In the genomic region with DNA sequence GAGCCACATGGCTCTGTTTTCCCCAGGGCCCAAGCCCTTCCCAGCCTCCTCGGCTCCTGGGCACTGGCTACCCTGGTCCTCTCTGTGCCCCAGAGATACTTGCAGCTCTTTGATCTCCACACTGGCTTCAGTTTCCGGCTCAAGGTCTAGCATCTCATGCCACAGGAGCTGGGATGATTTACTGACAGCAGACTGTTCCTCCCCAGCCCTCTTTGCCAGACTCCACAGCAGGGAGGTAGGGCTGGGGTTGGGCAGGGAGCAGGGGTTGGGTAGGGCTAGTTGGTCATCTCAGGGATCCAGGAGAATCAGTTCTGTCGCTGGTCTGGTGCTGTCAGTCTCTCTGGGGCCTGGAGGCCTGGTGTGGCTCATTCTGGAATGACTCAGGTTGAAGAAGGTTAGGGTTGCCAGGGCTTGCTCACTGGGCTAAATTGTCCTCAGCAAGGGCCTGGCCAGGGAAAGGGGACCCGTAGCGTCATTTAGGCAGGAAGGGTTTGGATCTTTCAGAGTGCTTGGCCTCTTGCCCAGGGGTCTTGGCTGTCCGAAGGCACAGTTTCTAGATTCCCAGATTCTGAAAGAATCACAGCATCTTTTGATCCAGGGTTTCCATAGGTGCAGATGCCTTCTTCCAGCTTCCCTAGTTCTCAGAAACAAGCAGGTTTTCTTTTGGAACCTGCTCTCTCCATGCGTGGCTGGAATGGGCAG, we compare ENCODE assay signal across 10 mouse cellular contexts. TPM values are rescaled to one million over a fixed set of nuclear protein-coding genes. Genes with fewer than 3 reads are reported as not detected.
DNase-seq lines count a peak whose midpoint lies in the region; ATAC-seq and TF ChIP-seq lines count a peak whose summit lies in the region.
"Had no signal": no experiment of that assay in that cellular context is flagged by ENCODE, and none has a peak within 500 bp of the region (broad histone marks: within the 10 kb centered on the region; RNA-seq: fewer than 3 reads in every experiment).

No protein-coding gene starts in this region.

- no peak for ATAC-seq in lung, embryonic 14.5 days (ENCODE audit: insufficient read depth)
- no peak for ATAC-seq in hindbrain, embryonic 15.5 days (ENCODE audit: low FRiP score, low read depth)
- no peak for ATAC-seq in neural tube, embryonic 15.5 days (ENCODE audit: low FRiP score)

- H3K27ac ChIP-seq in lung, embryonic 14.5 days (ENCODE audit: low read depth): no peak overlapping the region
- H3K27ac ChIP-seq in hindbrain, embryonic 15.5 days (replicated peaks): peak overlapping the region; percentile 84
- peak overlapping the region; percentile 80 for H3K27ac ChIP-seq in neural tube, embryonic 15.5 days (replicated peaks)
- no peak overlapping the region for H3K27ac ChIP-seq in thymus, adult 2 months (ENCODE audit: control insufficient read depth, insufficient read depth, low read length)
- H3K27ac ChIP-seq: heart, embryonic 13.5 days had no signal

- no peak for TF ChIP-seq CTCF in lung, embryonic 14.5 days (IDR thresholded peaks at IDR 0.05; ENCODE audit: low read depth)
- TF ChIP-seq CTCF in thymus, adult 2 months (IDR thresholded peaks at IDR 0.05; ENCODE audit: borderline replicate concordance, control insufficient read depth, extremely low read depth, insufficient read depth, low read length, poor library complexity): no peak

- H3K36me3 ChIP-seq in lung, embryonic 14.5 days (ENCODE audit: insufficient read depth): no peaks in the 10 kb centered on the region
- no peaks in the 10 kb centered on the region for H3K36me3 ChIP-seq in hindbrain, embryonic 15.5 days
- H3K36me3 ChIP-seq in neural tube, embryonic 15.5 days: no peaks in the 10 kb centered on the region
- no peaks in the 10 kb centered on the region for H3K36me3 ChIP-seq in thymus, adult 2 months (ENCODE audit: control insufficient read depth, insufficient read depth, low read length)
- H3K36me3 ChIP-seq: heart, embryonic 13.5 days had no signal

- TF ChIP-seq POLR2A in thymus, adult 2 months (IDR thresholded peaks at IDR 0.05; ENCODE audit: control insufficient read depth, extremely low read depth, insufficient read depth, low read length, poor library complexity): no peak

- no peak overlapping the region for H3K9ac ChIP-seq in lung, embryonic 14.5 days
- no peak overlapping the region for H3K9ac ChIP-seq in hindbrain, embryonic 15.5 days
- peak overlapping the region; percentile 1; the same call in 1 of the 2 replicates for H3K9ac ChIP-seq in neural tube, embryonic 15.5 days (replicated peaks)

- no peak overlapping the region for H3K4me2 ChIP-seq in lung, embryonic 14.5 days
- peak overlapping the region; percentile 41; the same call in 1 of the 2 replicates for H3K4me2 ChIP-seq in hindbrain, embryonic 15.5 days
- H3K4me2 ChIP-seq in neural tube, embryonic 15.5 days: peak overlapping the region; percentile 45; the same call in 1 of the 2 replicates

- H3K27me3 ChIP-seq in lung, embryonic 14.5 days (ENCODE audit: insufficient read depth, low read length): peaks cover 4% of the 10 kb centered on the region; the same call in 1 of the 2 replicates
- H3K27me3 ChIP-seq in hindbrain, embryonic 15.5 days: no peaks in the 10 kb centered on the region
- H3K27me3 ChIP-seq in neural tube, embryonic 15.5 days (replicated peaks): no peaks in the 10 kb centered on the region
- H3K27me3 ChIP-seq in thymus, adult 2 months (ENCODE audit: control insufficient read depth, insufficient read depth, low read length): no peaks in the 10 kb centered on the region

- H3K4me1 ChIP-seq in lung, embryonic 14.5 days (ENCODE audit: insufficient read depth): peaks cover 3% of the 10 kb centered on the region; the same call in 1 of the 2 replicates
- peaks cover 92% of the 10 kb centered on the region for H3K4me1 ChIP-seq in hindbrain, embryonic 15.5 days (replicated peaks)
- peaks cover 81% of the 10 kb centered on the region for H3K4me1 ChIP-seq in neural tube, embryonic 15.5 days
- H3K4me1 ChIP-seq in thymus, adult 2 months (replicated peaks; ENCODE audit: control insufficient read depth, insufficient read depth, low read length): peaks cover 10% of the 10 kb centered on the region

- WGBS in lung, embryonic 14.5 days: 54% methylated on average over 7 of the region's 7 CpGs
- 34% methylated on average over 7 of the region's 7 CpGs for WGBS in hindbrain, embryonic 15.5 days
- 38% methylated on average over 7 of the region's 7 CpGs for WGBS in neural tube, embryonic 15.5 days
- WGBS in thymus, adult 2 months: 89% methylated on average over 7 of the region's 7 CpGs

- H3K9me3 ChIP-seq in lung, embryonic 14.5 days (ENCODE audit: low read depth, low read length): no peaks in the 10 kb centered on the region
- no peaks in the 10 kb centered on the region for H3K9me3 ChIP-seq in hindbrain, embryonic 15.5 days
- H3K9me3 ChIP-seq in neural tube, embryonic 15.5 days (replicated peaks): no peaks in the 10 kb centered on the region
- H3K9me3 ChIP-seq: heart, embryonic 13.5 days had no signal

- no peak overlapping the region for H3K4me3 ChIP-seq in lung, embryonic 14.5 days (ENCODE audit: low read depth, low read length)
- H3K4me3 ChIP-seq in hindbrain, embryonic 15.5 days: no peak overlapping the region
- no peak overlapping the region for H3K4me3 ChIP-seq in neural tube, embryonic 15.5 days (replicated peaks)
- no peak overlapping the region for H3K4me3 ChIP-seq in thymus, adult 2 months (ENCODE audit: control insufficient read depth, insufficient read depth, low read length)

- peak; percentile 65 for DNase-seq in adrenal gland, adult 2 months
- DNase-seq in adrenal gland, adult 18-20 months (ENCODE audit: low spot score in 2 of 2): no peak
- peak; percentile 29 for DNase-seq in lung, embryonic 14.5 days
- no peak for DNase-seq in lung, adult 18-20 months
- no peak for DNase-seq in thymus, adult 2 months
- no peak for DNase-seq in gastrocnemius, adult 8-10 months (ENCODE audit: low spot score in 2 of 2)
- DNase-seq: liver had no signal

RNA-seq across cellular contexts. Expression of a gene that starts 28.4 kb away (rescaled TPM):
- 10 to 100 TPM; 12.1 to 14.0 TPM for total RNA-seq in adrenal gland, adult 2 months (2021)
- polyA plus RNA-seq in adrenal gland, adult 2 months (2012; rRNA removed): 14.3 and 18.1 TPM in 2 replicates
- total RNA-seq in adrenal gland, adult 18-20 months (2021): 1 to 10 TPM; 6.8 to 7.4 TPM
- 0.47 and 1.1 TPM in 2 replicates for polyA plus RNA-seq in lung, embryonic 14.5 days (2014; fragmentation: Nextera tagmentation; extraction: Ambion mirVana)
- polyA plus RNA-seq in hindbrain, embryonic 15.5 days (2015; fragmentation: Nextera tagmentation; extraction: Ambion mirVana): 44.3 and 46.6 TPM in 2 replicates
- 31.3 and 45.7 TPM in 2 replicates for polyA plus RNA-seq in neural tube, embryonic 15.5 days (2015; fragmentation: Nextera tagmentation; extraction: Ambion mirVana)
- 1.2 and 1.5 TPM in 2 replicates for polyA plus RNA-seq in thymus, adult 2 months (2012; rRNA removed)
- 1 to 10 TPM in 2 of 4 experiments, under 1 TPM in 2; 0.31 to 1.8 (median 1.0) TPM for total RNA-seq in gastrocnemius, adult 8-10 months (2022)

RNA-seq across cellular contexts. Expression of a gene that starts 47.7 kb away (rescaled TPM):
- 10 to 100 TPM; 31.4 to 37.0 TPM for total RNA-seq in adrenal gland, adult 2 months (2021)
- 79.6 and 84.5 TPM in 2 replicates for polyA plus RNA-seq in adrenal gland, adult 2 months (2012; rRNA removed)
- 10 to 100 TPM; 38.0 to 44.8 TPM for total RNA-seq in adrenal gland, adult 18-20 months (2021)
- polyA plus RNA-seq in lung, embryonic 14.5 days (2014; fragmentation: Nextera tagmentation; extraction: Ambion mirVana): 34.8 and 35.1 TPM in 2 replicates
- polyA plus RNA-seq in hindbrain, embryonic 15.5 days (2015; fragmentation: Nextera tagmentation; extraction: Ambion mirVana): 140 and 148 TPM in 2 replicates
- polyA plus RNA-seq in neural tube, embryonic 15.5 days (2015; fragmentation: Nextera tagmentation; extraction: Ambion mirVana): 197 and 217 TPM in 2 replicates
- polyA plus RNA-seq in thymus, adult 2 months (2012; rRNA removed): 558 and 561 TPM in 2 replicates
- total RNA-seq in gastrocnemius, adult 8-10 months (2022): 10 to 100 TPM in 2 of 4 experiments, 1 to 10 TPM in 2; 7.4 to 19.6 (median 11.1) TPM

Comparison
In these comparisons a context has a peak if more than half of its experiments do, and no peak if none do; other contexts are left out.
1. DNase-seq: peak in adrenal gland, adult 2 months (single experiment) and lung, embryonic 14.5 days (single experiment); none in adrenal gland, adult 18-20 months (0 of 2), lung, adult 18-20 months (0 of 2), thymus, adult 2 months (single experiment) and gastrocnemius, adult 8-10 months (0 of 2).
2. H3K27ac ChIP-seq: peak in hindbrain, embryonic 15.5 days (single experiment) and neural tube, embryonic 15.5 days (single experiment); none in lung, embryonic 14.5 days (single experiment) and thymus, adult 2 months (single experiment).